Mouse (Mus musculus): Measurements from ENCODE around the gene Slc31a1.

The Slc31a1 gene

GRCm38 (mm10) chr4:62360088-62360804 lies at the start of gene Slc31a1, which contains the start of gene Fkbp15:
TSS of gene Slc31a1 (plus strand) at chr4:62360727.
TSS of gene Fkbp15 (minus strand) at chr4:62360548.
- DNase-seq (ENCODE audit: low read depth, low spot score) = peak; percentile 96

- no peak for DNase-seq (ENCODE audit: low read depth, low spot score)
These were observed 47.7 kb upstream of the Slc31a1 start for GRCm38 (mm10) chr4:62312821-62313220.

- DNase-seq (ENCODE audit: low read depth, low spot score) = no peak
These were observed 46.8 kb upstream of the Slc31a1 start for GRCm38 (mm10) chr4:62313641-62314211.

- no peak for DNase-seq (ENCODE audit: low read depth, low spot score)
These were observed 46.0 kb upstream of the Slc31a1 start for GRCm38 (mm10) chr4:62314516-62314915.

- no peak for DNase-seq (ENCODE audit: low read depth, low spot score)
These were observed 44.1 kb upstream of the Slc31a1 start for GRCm38 (mm10) chr4:62316456-62316855.

- no peak for DNase-seq (ENCODE audit: low read depth, low spot score)
These were observed 42.2 kb upstream of the Slc31a1 start for GRCm38 (mm10) chr4:62318294-62318693.

GRCm38 (mm10) chr4:62322684-62323083 lies 37.8 kb upstream of the Slc31a1 start:
- no peak for DNase-seq (ENCODE audit: low read depth, low spot score)

GRCm38 (mm10) chr4:62326111-62326510 lies 34.4 kb upstream of the Slc31a1 start:
- no peak for DNase-seq (ENCODE audit: low read depth, low spot score)

GRCm38 (mm10) chr4:62328941-62329660 lies 31.4 kb upstream of the Slc31a1 start:
- DNase-seq (ENCODE audit: low read depth, low spot score) = no peak

- no peak for DNase-seq (ENCODE audit: low read depth, low spot score)
These were observed 28.6 kb upstream of the Slc31a1 start for GRCm38 (mm10) chr4:62331977-62332376.

GRCm38 (mm10) chr4:62338536-62338935 lies 22.0 kb upstream of the Slc31a1 start:
- DNase-seq (ENCODE audit: low read depth, low spot score) = no peak

GRCm38 (mm10) chr4:62344000-62344399 lies 16.5 kb upstream of the Slc31a1 start:
- DNase-seq (ENCODE audit: low read depth, low spot score) = no peak

- no peak for DNase-seq (ENCODE audit: low read depth, low spot score)
These were observed 14.7 kb upstream of the Slc31a1 start for GRCm38 (mm10) chr4:62345827-62346226.

- DNase-seq (ENCODE audit: low read depth, low spot score) = no peak
These were observed 12.8 kb upstream of the Slc31a1 start for GRCm38 (mm10) chr4:62347605-62348328.

GRCm38 (mm10) chr4:62348329-62348705 lies 12.2 kb upstream of the Slc31a1 start:
- no peak for DNase-seq (ENCODE audit: low read depth, low spot score)

GRCm38 (mm10) chr4:62349371-62349770 lies 11.2 kb upstream of the Slc31a1 start:
- no peak for DNase-seq (ENCODE audit: low read depth, low spot score)

GRCm38 (mm10) chr4:62357631-62358148 lies 2.8 kb upstream of the Slc31a1 start:
- no peak for DNase-seq (ENCODE audit: low read depth, low spot score)

GRCm38 (mm10) chr4:62359256-62359775 lies 1.2 kb upstream of the Slc31a1 start:
- DNase-seq (ENCODE audit: low read depth, low spot score) = no peak

GRCm38 (mm10) chr4:62360805-62361455 lies 403 bp downstream of the Slc31a1 start:
- DNase-seq (ENCODE audit: low read depth, low spot score) = no peak

GRCm38 (mm10) chr4:62361571-62361970 lies 1.0 kb downstream of the Slc31a1 start:
- no peak for DNase-seq (ENCODE audit: low read depth, low spot score)

GRCm38 (mm10) chr4:62361997-62362396 lies 1.5 kb downstream of the Slc31a1 start:
- DNase-seq (ENCODE audit: low read depth, low spot score) = no peak
